Mouse (Mus musculus): ENCODE measurements around the gene Pitpnm3. TPM values are rescaled to one million over a fixed set of nuclear protein-coding genes. Genes with fewer than 3 reads are reported as not detected.

The Pitpnm3 gene
- polyA plus RNA-seq, 1 experiment from 2014 or later, result 0.56 TPM

DNA sequence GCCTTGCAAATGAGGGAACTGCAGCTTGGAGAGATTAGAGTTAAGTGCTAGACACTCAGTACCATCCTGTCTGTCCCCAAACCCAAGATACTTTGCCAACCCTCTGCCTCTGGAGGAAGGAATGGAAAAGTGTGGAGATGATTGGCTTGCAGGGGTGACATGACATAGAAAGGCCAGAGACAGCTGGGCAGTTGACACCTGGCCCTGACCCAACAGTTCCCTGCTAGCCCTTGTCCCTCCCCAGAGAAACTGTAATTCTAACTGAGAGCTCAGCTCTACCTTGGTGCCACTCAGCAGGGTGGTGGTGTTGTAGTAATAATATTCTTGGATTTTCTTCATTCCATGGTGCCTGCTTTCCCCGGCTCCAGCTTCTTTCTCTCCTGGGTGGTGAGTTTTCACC, 123.6 kb downstream of the Pitpnm3 start:
- Histone ChIP-seq H3K27me3 (ENCODE audit: control insufficient read depth, insufficient read depth, low read length) (no peaks in the 10 kb centered on the region), H3K27ac (ENCODE audit: low read depth, low read length) (0 out of 2 replicates have a peak overlapping the region, but pooled peaks have one; percentile 33), H3K9me3 (ENCODE audit: control insufficient read depth, low read length) (no peaks in the 10 kb centered on the region), H3K9ac (ENCODE audit: low read length) (no peak overlapping the region), H3K4me1 (ENCODE audit: control insufficient read depth, insufficient read depth, low read length) (peaks cover 9% of the 10 kb centered on the region), H3K4me3 (ENCODE audit: low read depth, low read length) (no peak overlapping the region), H3K36me3 (ENCODE audit: control insufficient read depth, insufficient read depth, low read length) (no peaks in the 10 kb centered on the region), H3K4me2 (no peak overlapping the region; the same call in 1 of the 2 replicates)
- DNase-seq (ENCODE audit: low spot score, missing footprints) (no peak), ATAC-seq (ENCODE audit: low FRiP score) (no peak)
- WGBS, result 68% methylated on average over 1 of the region's 1 CpGs

- Histone ChIP-seq H3K9me3 (ENCODE audit: control insufficient read depth, low read length) (no peaks in the 10 kb centered on the region), H3K4me3 (ENCODE audit: low read depth, low read length) (no peak overlapping the region), H3K4me1 (ENCODE audit: control insufficient read depth, insufficient read depth, low read length) (peaks cover 9% of the 10 kb centered on the region), H3K4me2 (no peak overlapping the region; the same call in 1 of the 2 replicates), H3K9ac (ENCODE audit: low read length) (no peak overlapping the region), H3K36me3 (ENCODE audit: control insufficient read depth, insufficient read depth, low read length) (no peaks in the 10 kb centered on the region), H3K27ac (ENCODE audit: low read depth, low read length) (0 out of 2 replicates have a peak overlapping the region, but pooled peaks have one; percentile 33), H3K27me3 (ENCODE audit: control insufficient read depth, insufficient read depth, low read length) (no peaks in the 10 kb centered on the region)
- peak; percentile 42; the same call in 1 of the 2 replicates for ATAC-seq (ENCODE audit: low FRiP score)
- peak; percentile 88 for DNase-seq (ENCODE audit: low spot score, missing footprints)
- 46% methylated on average over 9 of the region's 9 CpGs for WGBS
These were observed 124.4 kb downstream of the Pitpnm3 start for GRCm38 (mm10) chr11:72010940-72011722.

DNA sequence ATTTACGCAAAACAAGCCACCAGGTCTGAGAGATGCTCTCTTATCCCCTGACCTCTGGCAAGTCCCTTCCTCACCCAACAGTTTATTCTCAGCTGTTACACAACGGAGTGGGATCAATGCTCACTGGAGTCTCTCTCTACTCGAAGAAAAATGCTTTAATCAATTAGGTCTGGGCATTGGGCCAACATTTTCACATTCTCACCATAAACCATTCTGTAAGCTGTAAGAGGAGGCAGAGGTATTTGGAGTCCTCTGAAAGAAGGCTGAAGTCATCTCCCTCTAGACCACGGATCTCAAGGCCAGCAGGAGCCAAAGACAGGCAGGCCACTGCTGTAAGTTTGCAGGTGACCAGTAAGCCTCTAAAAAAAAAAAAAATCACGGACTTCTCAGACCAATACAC, 125.2 kb downstream of the Pitpnm3 start:
- H3K4me3 ChIP-seq (ENCODE audit: low read depth, low read length), result no peak overlapping the region
- DNase-seq (ENCODE audit: low spot score, missing footprints) (no peak), ATAC-seq (ENCODE audit: low FRiP score) (no peak)
- no peak overlapping the region for H3K9ac ChIP-seq (ENCODE audit: low read length)
- WGBS, result 69% methylated on average over 5 of the region's 5 CpGs
- no peak overlapping the region for H3K27ac ChIP-seq (ENCODE audit: low read depth, low read length)
- H3K36me3 ChIP-seq (ENCODE audit: control insufficient read depth, insufficient read depth, low read length), result no peaks in the 10 kb centered on the region
- H3K9me3 ChIP-seq (ENCODE audit: control insufficient read depth, low read length), result no peaks in the 10 kb centered on the region
- H3K4me1 ChIP-seq (ENCODE audit: control insufficient read depth, insufficient read depth, low read length), result peaks cover 9% of the 10 kb centered on the region
- no peaks in the 10 kb centered on the region for H3K27me3 ChIP-seq (ENCODE audit: control insufficient read depth, insufficient read depth, low read length)
- H3K4me2 ChIP-seq, result no peak overlapping the region

DNA sequence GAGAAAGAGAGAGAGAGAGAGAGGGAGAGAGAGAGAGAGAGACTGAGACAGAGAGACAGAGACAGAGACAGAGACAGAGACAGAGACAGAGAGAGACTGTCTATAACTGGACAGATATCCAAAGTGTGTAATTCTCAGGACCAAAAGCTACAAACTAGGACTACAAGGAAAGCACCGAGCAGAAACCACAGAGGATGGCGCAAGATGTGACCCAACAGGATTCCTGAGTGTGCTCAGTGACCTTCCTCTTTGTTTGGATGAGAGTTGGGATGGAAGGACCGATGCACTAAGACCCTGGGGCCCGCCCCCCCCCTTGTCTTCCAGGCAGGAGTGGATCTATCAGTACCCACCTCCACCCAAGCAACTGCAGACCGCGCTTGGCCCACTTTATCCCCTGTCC, 130.0 kb downstream of the Pitpnm3 start:
- DNase-seq (ENCODE audit: low spot score, missing footprints) (peak; percentile 71), ATAC-seq (ENCODE audit: low FRiP score) (no peak)
- WGBS, result 80% methylated on average over 6 of the region's 6 CpGs
- no peak overlapping the region for H3K4me3 ChIP-seq (ENCODE audit: low read depth, low read length)
- H3K9ac ChIP-seq (ENCODE audit: low read length), result no peak overlapping the region
- no peaks in the 10 kb centered on the region for H3K9me3 ChIP-seq (ENCODE audit: control insufficient read depth, low read length)
- H3K4me2 ChIP-seq, result no peak overlapping the region
- H3K27me3 ChIP-seq (ENCODE audit: control insufficient read depth, insufficient read depth, low read length), result no peaks in the 10 kb centered on the region
- no peak overlapping the region for H3K27ac ChIP-seq (ENCODE audit: low read depth, low read length)
- no peaks in the 10 kb centered on the region for H3K36me3 ChIP-seq (ENCODE audit: control insufficient read depth, insufficient read depth, low read length)
- no peaks in the 10 kb centered on the region for H3K4me1 ChIP-seq (ENCODE audit: control insufficient read depth, insufficient read depth, low read length)

GRCm38 (mm10) chr11:72003171-72003570, 132.4 kb downstream of the Pitpnm3 start:
- 72% methylated on average over 9 of the region's 9 CpGs for WGBS
- no peak overlapping the region for H3K4me2 ChIP-seq
- H3K36me3 ChIP-seq (ENCODE audit: control insufficient read depth, insufficient read depth, low read length), result no peaks in the 10 kb centered on the region
- no peak overlapping the region for H3K27ac ChIP-seq (ENCODE audit: low read depth, low read length)
- H3K4me1 ChIP-seq (ENCODE audit: control insufficient read depth, insufficient read depth, low read length), result no peaks in the 10 kb centered on the region
- H3K9me3 ChIP-seq (ENCODE audit: control insufficient read depth, low read length), result no peaks in the 10 kb centered on the region
- ATAC-seq (ENCODE audit: low FRiP score) (no peak), DNase-seq (ENCODE audit: low spot score, missing footprints) (no peak)
- no peak overlapping the region for H3K4me3 ChIP-seq (ENCODE audit: low read depth, low read length)
- H3K27me3 ChIP-seq (ENCODE audit: control insufficient read depth, insufficient read depth, low read length), result no peaks in the 10 kb centered on the region
- H3K9ac ChIP-seq (ENCODE audit: low read length), result no peak overlapping the region

DNA sequence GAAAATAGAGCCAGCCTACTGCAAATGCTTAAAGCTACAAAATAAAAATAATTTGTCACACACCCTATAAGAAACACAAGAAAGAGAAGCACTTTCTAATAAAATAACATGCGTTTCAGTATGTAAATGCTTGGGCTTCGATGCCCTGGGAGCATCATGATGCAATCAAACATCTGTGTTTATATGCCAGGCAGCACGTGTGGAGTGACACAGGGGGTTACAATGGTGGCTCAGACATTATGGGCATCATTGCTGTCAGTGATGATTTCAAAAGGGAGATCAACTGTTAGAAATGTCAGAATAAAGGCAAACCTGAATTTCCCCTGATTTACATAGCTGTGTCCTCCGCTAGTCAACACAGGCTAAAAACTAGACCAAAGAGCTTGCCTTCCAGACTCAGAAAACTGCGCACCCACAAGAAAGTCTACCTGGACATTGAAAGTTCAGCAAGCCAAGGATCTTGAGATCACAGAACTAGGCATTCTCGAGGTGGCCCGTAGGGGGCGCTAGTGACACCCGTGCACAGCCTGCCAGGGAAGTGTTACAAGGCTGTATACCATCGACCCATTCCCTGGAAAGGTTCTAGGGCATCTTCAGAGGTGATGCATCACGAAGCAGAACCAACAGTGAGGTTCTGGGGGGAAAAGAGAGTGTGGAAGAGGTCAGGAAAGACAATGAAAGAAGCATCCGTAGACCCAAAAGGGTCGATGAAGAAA, 133.3 kb downstream of the Pitpnm3 start:
- no peaks in the 10 kb centered on the region for H3K9me3 ChIP-seq (ENCODE audit: control insufficient read depth, low read length)
- H3K9ac ChIP-seq (ENCODE audit: low read length), result no peak overlapping the region
- ATAC-seq (ENCODE audit: low FRiP score), result no peak
- H3K27me3 ChIP-seq (ENCODE audit: control insufficient read depth, insufficient read depth, low read length), result no peaks in the 10 kb centered on the region
- no peak overlapping the region for H3K27ac ChIP-seq (ENCODE audit: low read depth, low read length)
- no peaks in the 10 kb centered on the region for H3K36me3 ChIP-seq (ENCODE audit: control insufficient read depth, insufficient read depth, low read length)
- no peak overlapping the region for H3K4me2 ChIP-seq
- peak; percentile 86 for DNase-seq (ENCODE audit: low spot score, missing footprints)
- H3K4me1 ChIP-seq (ENCODE audit: control insufficient read depth, insufficient read depth, low read length), result no peaks in the 10 kb centered on the region
- no peak overlapping the region for H3K4me3 ChIP-seq (ENCODE audit: low read depth, low read length)
- WGBS, result 51% methylated on average over 13 of the region's 13 CpGs

GRCm38 (mm10) chr11:72000194-72000593, 135.4 kb downstream of the Pitpnm3 start:
- Histone ChIP-seq H3K4me2 (no peak overlapping the region), H3K9me3 (ENCODE audit: control insufficient read depth, low read length) (no peaks in the 10 kb centered on the region), H3K4me3 (ENCODE audit: low read depth, low read length) (no peak overlapping the region), H3K36me3 (ENCODE audit: control insufficient read depth, insufficient read depth, low read length) (no peaks in the 10 kb centered on the region), H3K9ac (ENCODE audit: low read length) (no peak overlapping the region), H3K4me1 (ENCODE audit: control insufficient read depth, insufficient read depth, low read length) (peaks cover 10% of the 10 kb centered on the region), H3K27ac (ENCODE audit: low read depth, low read length) (no peak overlapping the region), H3K27me3 (ENCODE audit: control insufficient read depth, insufficient read depth, low read length) (no peaks in the 10 kb centered on the region)
- 88% methylated on average over 6 of the region's 6 CpGs for WGBS
- ATAC-seq (ENCODE audit: low FRiP score), result no peak
- peak; percentile 35 for DNase-seq (ENCODE audit: low spot score, missing footprints)

All from midbrain, embryonic 11.5 days (tissue).